Mouse (Mus musculus) heart, embryonic 16.5 days (tissue): ENCODE results near the gene Gm17655. TPM values are rescaled to one million over a fixed set of nuclear protein-coding genes. Genes with fewer than 3 reads are reported as not detected.
"Not testable (repeated sequence)": the region's sequence is repeated elsewhere in the genome, so short reads cannot be mapped to it uniquely, and the experiment has no call there.

Source experiments
- ATAC-seq: fragments of 200-750 bp; cut with Nextera tagmentation; replicated peaks from 2 replicates; pipeline ENCODE4 v1.8.0; 2017; ENCODE audit warnings: moderate number of reproducible peaks; ENCODE audit not compliant: insufficient read depth, low FRiP score; ENCODE audit errors: extremely low read depth
- H3K27ac ChIP-seq: fragments of 300-500 bp; sonication (generic); 2 replicates; pipeline ENCODE4 v1.5.1; 2014; ENCODE audit warnings: mild to moderate bottlenecking, low read length, control low read depth, moderate library complexity
- H3K27me3 ChIP-seq: fragments of 300-500 bp; sonication (generic); 2 replicates; pipeline ENCODE4 v1.6.1; 2014; ENCODE audit warnings: low read length, mixed read lengths; ENCODE audit not compliant: control insufficient read depth, insufficient read depth
- H3K36me3 ChIP-seq: fragments of 300-500 bp; sonication (generic); 2 replicates; pipeline ENCODE4 v1.6.1; 2014; ENCODE audit not compliant: control insufficient read depth, insufficient read depth
- H3K4me1 ChIP-seq: fragments of 300-500 bp; sonication (generic); 2 replicates; pipeline ENCODE4 v1.6.1; 2014; ENCODE audit warnings: low read length, mixed read lengths; ENCODE audit not compliant: control insufficient read depth, insufficient read depth
- H3K4me2 ChIP-seq: fragments of 300-500 bp; sonication (generic); 2 replicates; pipeline ENCODE4 v1.6.1; 2014; ENCODE audit warnings: low read depth, mild to moderate bottlenecking, control low read depth, low read length
- H3K4me3 ChIP-seq: fragments of 300-500 bp; sonication (generic); 2 replicates; pipeline ENCODE4 v1.5.1; 2014; ENCODE audit warnings: mild to moderate bottlenecking, control low read depth, low read length
- H3K9ac ChIP-seq: fragments of 300-500 bp; sonication (generic); 2 replicates; pipeline ENCODE4 v1.6.1; 2014; ENCODE audit warnings: low read length, control low read depth
- H3K9me3 ChIP-seq: fragments of 300-500 bp; sonication (generic); replicated peaks from 2 replicates; pipeline ENCODE4 v1.6.1; 2016; ENCODE audit warnings: low read length; ENCODE audit not compliant: control insufficient read depth
- WGBS: fragments of 180-500 bp; shearing (Covaris S2); extraction: QIAGEN DNeasy Blood & Tissue Kit; methylation state at CpG from one replicate; pipeline ENCODE4 v1.1.7; 2014; 5-methylcytosine and 5-hydroxymethylcytosine counted together
- polyA plus RNA-seq: library from polyadenylated mRNA; unstranded; fragments of >200 nt; fragmentation: Nextera tagmentation; extraction: Ambion mirVana; gene quantifications from 2 replicates; pipeline ENCODE4 v1.2.1, GENCODE M21; 2015

Gm17655 gene
- polyA plus RNA-seq, 1 experiment from 2014 or later: 3.5 TPM

DNA sequence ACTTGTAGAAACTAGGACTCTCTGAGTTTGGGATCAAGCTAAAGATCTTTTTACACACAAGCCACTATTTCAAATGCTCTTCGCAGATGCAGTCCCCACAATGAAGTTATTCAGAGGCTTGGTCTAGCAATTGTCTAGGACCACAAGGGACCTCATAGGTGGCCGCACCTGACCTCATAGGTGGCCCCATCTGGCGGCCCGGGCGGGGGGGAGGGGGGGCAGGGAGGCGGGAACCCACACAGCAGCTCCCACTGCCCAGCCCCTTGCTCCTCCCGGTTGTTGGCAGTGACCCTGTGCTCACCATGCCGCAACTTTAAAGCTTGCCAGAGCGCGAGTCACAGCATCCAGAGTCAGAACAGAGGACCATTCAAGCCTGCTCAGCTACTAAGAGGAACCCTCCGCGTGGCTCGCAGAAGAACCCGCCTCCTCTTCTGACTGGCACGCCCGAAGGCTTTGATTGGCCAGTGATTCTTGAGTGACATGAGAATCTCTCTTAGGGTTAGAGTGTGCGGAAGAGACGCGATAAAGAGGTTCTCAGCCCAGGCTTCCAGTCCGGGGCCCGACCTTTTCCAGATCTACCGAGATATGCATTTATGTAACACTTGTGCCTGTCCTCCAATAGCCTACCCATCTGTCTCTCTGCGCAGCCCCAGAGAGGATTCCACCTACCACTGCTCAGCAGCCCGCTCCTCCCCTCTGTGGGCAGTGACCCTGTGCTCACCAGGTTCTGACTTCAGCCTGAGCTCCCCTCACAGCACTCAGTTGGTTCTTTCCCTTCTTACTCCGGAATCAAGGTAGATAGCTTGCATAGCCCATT is 21.9 kb upstream of the Gm17655 start, which contains the start of gene Gm35315:
Gene Gm35315, minus strand, starts transcription at position 391 of the 817 bp plus-strand sequence.
- Histone ChIP-seq H3K27ac (peak within 1 kb of the TSS; percentile 67), H3K4me1 (peaks cover 3% of the 10 kb centered on the region; the same call in 1 of the 2 replicates), H3K4me3 (peak within 1 kb of the TSS; percentile 60), H3K9ac (peak within 1 kb of the TSS; percentile 63), H3K27me3 (no peaks in the 10 kb centered on the region), H3K4me2 (peak within 1 kb of the TSS; percentile 82), H3K36me3 (no peaks in the 10 kb centered on the region), H3K9me3 (no peaks in the 10 kb centered on the region)
- WGBS: 2% methylated on average over 22 of the region's 25 CpGs
- ATAC-seq: peak; percentile 90

DNA sequence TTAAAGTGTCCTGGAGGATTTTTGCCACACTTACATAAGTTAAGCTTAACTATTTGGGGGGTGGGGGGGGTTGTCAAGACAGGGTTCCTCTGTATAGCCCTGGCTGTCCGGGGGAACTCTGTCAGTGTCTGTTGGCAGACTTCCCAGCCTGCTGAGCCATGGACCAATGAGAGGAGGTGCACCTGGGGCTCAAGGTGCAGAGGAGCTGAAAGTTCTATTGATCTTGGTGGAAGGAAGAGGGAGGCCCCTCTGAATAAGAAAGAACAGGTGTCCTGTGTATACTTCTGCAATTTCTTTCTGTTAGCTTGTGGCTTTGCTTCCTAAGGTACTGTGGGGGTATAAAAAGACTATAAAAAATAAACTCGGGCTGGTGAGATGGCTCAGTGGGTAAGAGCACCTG is 19.2 kb upstream of the Gm17655 start:
- Histone ChIP-seq H3K4me2 (no peak overlapping the region), H3K9ac (no peak overlapping the region), H3K9me3 (no peaks in the 10 kb centered on the region), H3K4me1 (peaks cover 3% of the 10 kb centered on the region; the same call in 1 of the 2 replicates), H3K36me3 (no peaks in the 10 kb centered on the region), H3K27ac (no peak overlapping the region), H3K27me3 (no peaks in the 10 kb centered on the region), H3K4me3 (no peak overlapping the region)
- 46% methylated on average over 2 of the region's 2 CpGs for WGBS
- ATAC-seq: peak; percentile 34

DNA sequence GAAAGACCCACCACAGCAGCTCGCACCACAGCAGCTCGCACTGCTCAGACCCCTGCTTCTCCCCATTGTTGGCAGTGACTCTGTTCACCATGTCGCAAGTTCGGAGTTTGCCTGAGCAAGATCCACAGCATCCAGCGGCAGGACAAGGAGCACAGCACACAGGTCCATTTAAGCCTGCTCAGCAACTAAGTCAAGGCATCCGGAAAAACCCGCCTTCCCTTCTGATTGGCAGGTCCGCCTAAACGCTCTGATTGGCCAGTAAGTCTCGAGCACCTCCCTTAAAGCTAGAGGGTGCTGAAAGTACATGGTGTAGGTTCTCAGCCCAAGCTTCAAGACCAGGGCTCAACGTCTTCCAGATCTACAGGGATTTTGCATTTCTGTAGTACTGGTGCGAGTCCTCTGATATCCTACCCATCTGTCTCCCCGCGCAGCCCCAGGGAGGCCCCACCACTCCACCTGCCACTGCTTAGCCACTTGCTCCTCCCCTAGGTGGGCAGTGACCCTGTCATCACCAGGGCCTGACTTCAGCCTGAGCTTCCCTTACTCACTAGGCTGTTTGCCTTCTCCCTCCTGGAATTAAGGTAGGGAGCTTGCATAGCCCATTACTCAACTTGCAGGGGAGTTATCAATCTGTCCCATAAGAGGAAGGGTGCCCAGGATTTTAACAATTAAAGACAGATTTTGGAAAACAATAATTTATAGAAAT is 14.0 kb upstream of the Gm17655 start:
- no peak overlapping the region for H3K4me2 ChIP-seq
- H3K4me1 ChIP-seq: no peaks in the 10 kb centered on the region
- 25% methylated on average over 14 of the region's 14 CpGs for whole genome bisulfite sequencing
- no peak for ATAC-seq
- H3K4me3 ChIP-seq: no peak overlapping the region
- no peak overlapping the region for H3K27ac ChIP-seq
- H3K27me3 ChIP-seq: no peaks in the 10 kb centered on the region
- H3K9ac ChIP-seq: no peak overlapping the region
- 0 out of 2 replicates have a peak, but pooled peaks cover 1% of the 10 kb centered on the region for H3K9me3 ChIP-seq
- H3K36me3 ChIP-seq: no peaks in the 10 kb centered on the region

DNA sequence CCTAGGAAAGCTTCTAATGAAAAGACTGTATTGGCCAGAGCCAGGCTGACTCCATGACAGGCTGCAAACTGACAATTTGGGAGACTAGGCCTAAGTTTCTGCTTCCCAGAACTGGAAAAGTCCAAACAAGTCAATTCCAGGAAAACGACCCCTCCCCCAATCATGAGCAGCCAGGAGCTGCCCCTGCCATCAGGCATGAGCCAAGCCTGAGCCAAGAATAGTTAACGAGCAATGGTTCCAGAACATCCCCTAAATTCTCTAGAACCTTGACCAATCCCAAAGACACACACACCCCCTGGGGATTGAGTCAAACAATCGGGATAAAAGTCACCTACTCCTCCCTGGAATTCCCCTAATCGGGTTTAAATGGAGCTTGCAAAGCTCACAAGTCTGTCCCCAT is 10.6 kb upstream of the Gm17655 start:
- no peak overlapping the region for H3K4me2 ChIP-seq
- no peak for ATAC-seq
- no peaks in the 10 kb centered on the region for H3K27me3 ChIP-seq
- H3K27ac ChIP-seq: no peak overlapping the region
- peaks cover 7% of the 10 kb centered on the region for H3K9me3 ChIP-seq
- no peak overlapping the region for H3K9ac ChIP-seq
- 75% methylated on average over 4 of the region's 4 CpGs for WGBS
- H3K36me3 ChIP-seq: 0 out of 2 replicates have a peak, but pooled peaks cover 5% of the 10 kb centered on the region
- no peak overlapping the region for H3K4me3 ChIP-seq
- H3K4me1 ChIP-seq: no peaks in the 10 kb centered on the region

DNA sequence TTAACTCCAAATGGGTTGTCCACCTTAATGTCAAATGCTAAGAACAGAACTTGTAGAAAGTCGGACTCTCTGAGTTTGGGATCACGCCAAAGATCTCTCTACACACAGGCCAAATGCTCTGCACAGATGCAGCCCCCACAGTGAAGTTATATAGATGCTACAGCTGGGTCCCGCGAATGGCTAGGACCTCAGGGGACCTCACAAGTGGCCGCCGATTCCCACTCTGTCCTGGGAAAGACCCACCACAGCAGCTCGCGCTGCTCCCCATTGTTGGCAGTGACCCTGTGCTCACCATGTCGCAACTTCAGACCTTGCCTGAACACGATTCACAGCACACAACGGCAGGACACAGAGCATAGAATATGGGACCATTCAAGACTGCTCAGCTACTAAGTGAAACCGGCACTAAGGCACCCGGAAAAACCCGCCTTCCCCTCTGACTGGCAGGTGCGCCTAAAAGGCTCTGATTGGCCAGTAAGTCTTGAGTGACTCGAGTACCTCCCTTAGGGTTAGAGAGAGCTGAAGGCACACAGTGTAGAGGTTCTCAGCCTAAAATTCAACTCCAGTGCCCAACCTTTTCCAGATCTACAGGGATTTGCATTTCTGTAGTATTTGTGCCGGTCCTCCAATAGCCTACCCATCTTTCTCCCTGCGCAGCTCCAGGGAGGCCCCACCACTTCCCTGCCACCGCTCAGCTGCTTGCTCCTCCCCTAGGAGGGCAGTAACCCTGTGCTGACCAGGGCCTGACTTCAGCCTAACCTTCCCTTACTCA is 14.5 kb downstream of the Gm17655 start:
- Histone ChIP-seq H3K4me1 (no peaks in the 10 kb centered on the region), H3K9me3 (0 out of 2 replicates have a peak, but pooled peaks cover 2% of the 10 kb centered on the region), H3K9ac (peak overlapping the region; percentile 83), H3K27ac (peak overlapping the region; percentile 68), H3K4me3 (peak overlapping the region; percentile 84), H3K4me2 (peak overlapping the region; percentile 65), H3K36me3 (no peaks in the 10 kb centered on the region), H3K27me3 (no peaks in the 10 kb centered on the region)
- ATAC-seq: peak; percentile 99
- WGBS: 1% methylated on average over 19 of the region's 19 CpGs

DNA sequence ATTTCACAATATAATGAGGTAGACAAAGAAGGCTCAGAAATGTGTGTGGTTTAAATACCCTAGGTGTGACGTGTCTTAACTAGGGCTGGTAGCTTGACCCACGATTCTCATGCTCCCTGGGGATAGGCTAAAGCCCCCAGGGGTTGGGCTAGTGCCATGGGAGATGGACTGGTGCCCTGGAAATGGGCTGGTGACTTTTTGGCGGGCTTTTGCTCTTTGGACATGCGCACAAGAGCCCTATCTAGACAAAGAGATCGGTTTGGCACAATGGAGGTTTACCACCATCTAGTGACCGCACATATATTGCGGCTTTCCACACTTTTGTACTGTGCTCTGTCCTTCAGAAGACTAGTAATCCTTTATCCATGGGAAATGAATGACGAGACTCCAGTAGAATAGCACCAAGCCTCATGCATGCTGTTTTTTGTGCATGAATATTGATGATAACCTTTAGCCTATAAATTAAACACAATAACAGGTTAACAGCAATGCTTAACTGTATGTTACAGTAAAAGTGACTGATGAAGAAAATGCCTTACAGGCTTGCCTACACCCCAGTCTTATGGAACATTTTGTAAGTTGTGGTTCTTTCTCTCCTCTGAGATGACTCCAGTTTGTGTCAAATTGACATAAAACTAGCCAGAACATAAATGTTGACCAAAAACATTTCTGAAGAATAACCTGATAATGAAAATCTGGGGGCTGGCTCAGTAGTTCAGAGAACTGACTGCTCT is 48.5 kb downstream of the Gm17655 start:
- not testable (repeated sequence) for H3K4me1 ChIP-seq, H3K9me3 ChIP-seq, H3K27ac ChIP-seq, H3K36me3 ChIP-seq, H3K27me3 ChIP-seq
- H3K9ac ChIP-seq: peak overlapping the region; percentile 5; the same call in 1 of the 2 replicates
- H3K4me3 ChIP-seq: peak overlapping the region; percentile 26
- 25% methylated on average over 8 of the region's 8 CpGs for WGBS
- peak; percentile 69 for ATAC-seq
- peak overlapping the region; percentile 53 for H3K4me2 ChIP-seq

DNA sequence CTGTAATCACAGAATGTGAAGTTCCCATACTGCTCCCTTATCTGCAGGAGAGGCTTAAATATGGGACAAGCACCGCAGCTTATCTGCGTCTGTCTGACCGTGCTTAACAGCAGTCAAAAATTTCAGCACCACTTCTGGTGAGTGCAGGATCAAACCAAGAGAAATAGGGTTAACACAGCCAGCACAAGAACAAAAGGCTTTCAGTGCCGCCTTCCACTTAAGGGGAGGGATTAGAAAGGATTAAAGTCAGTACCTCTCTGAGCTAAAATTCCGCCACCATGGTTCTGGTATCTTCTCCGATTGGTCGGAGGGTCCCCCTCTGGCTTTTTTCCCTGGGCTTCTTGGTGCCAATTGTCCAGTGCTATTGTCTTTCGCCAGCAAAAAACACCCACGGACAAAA is 49.0 kb downstream of the Gm17655 start:
- Histone ChIP-seq H3K4me1 (no peaks in the 10 kb centered on the region), H3K27me3 (no peaks in the 10 kb centered on the region), H3K9ac (peak overlapping the region; percentile 5; the same call in 1 of the 2 replicates), H3K4me3 (peak overlapping the region; percentile 26), H3K27ac (no peak overlapping the region), H3K36me3 (no peaks in the 10 kb centered on the region), H3K9me3 (no peaks in the 10 kb centered on the region), H3K4me2 (peak overlapping the region; percentile 53)
- peak; percentile 37; the same call in 1 of the 2 replicates for ATAC-seq
- WGBS: 24% methylated on average over 9 of the region's 9 CpGs

DNA sequence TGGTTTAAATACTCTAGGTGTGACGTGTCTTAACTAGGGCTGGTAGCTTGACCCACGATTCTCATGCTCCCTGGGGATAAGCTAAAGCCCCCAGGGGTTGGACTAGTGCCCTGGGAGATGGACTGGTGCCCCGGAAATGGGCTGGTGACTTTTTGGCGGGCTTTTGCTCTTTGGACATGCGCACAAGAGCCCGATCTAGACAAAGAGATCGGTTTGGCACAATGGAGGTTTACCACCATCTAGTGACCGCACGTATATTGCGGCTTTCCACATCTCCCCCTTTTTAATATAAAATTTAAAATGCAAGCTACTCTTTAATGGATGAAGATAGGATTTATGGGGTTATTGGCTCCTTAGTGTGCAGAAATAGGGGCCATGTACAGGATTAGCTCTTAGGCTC is 56.5 kb downstream of the Gm17655 start:
- H3K4me1 ChIP-seq, ATAC-seq, H3K4me2 ChIP-seq, H3K9ac ChIP-seq, H3K9me3 ChIP-seq, H3K27me3 ChIP-seq, H3K36me3 ChIP-seq, H3K27ac ChIP-seq, H3K4me3 ChIP-seq: not testable (repeated sequence)
- WGBS: 82% methylated on average over 10 of the region's 10 CpGs
